Mouse (Mus musculus) forebrain, embryonic 13.5 days (tissue): ENCODE results near the gene Gcnt3. TPM values are rescaled to one million over a fixed set of nuclear protein-coding genes. Genes with fewer than 3 reads are reported as not detected.

Source experiments
- ATAC-seq: fragments of 200-750 bp; cut with Nextera tagmentation; 2 replicates; pipeline ENCODE4 v1.8.0; 2017
- H3K27ac ChIP-seq: fragments of 300-500 bp; sonication (generic); 2 replicates; pipeline ENCODE4 v1.5.1; 2015; ENCODE audit warnings: inconsistent platforms, mild to moderate bottlenecking, moderate library complexity
- H3K27me3 ChIP-seq: fragments of 300-500 bp; sonication (generic); 2 replicates; pipeline ENCODE4 v1.6.1; 2015; ENCODE audit warnings: mild to moderate bottlenecking, inconsistent platforms
- H3K36me3 ChIP-seq: fragments of 300-500 bp; sonication (generic); 2 replicates; pipeline ENCODE4 v1.6.1; 2015; ENCODE audit warnings: mild to moderate bottlenecking, inconsistent platforms; ENCODE audit not compliant: poor library complexity, severe bottlenecking
- H3K4me1 ChIP-seq: fragments of 300-500 bp; sonication (generic); 2 replicates; pipeline ENCODE4 v1.6.1; 2015; ENCODE audit warnings: inconsistent platforms
- H3K4me2 ChIP-seq: fragments of 300-500 bp; sonication (generic); 2 replicates; pipeline ENCODE4 v1.6.1; 2015; ENCODE audit warnings: inconsistent platforms, mild to moderate bottlenecking, moderate library complexity
- H3K4me3 ChIP-seq: fragments of 300-500 bp; sonication (generic); 2 replicates; pipeline ENCODE4 v1.5.1; 2015; ENCODE audit warnings: mild to moderate bottlenecking, inconsistent platforms
- H3K9ac ChIP-seq: fragments of 300-500 bp; sonication (generic); 2 replicates; pipeline ENCODE4 v1.6.1; 2015; ENCODE audit warnings: mild to moderate bottlenecking, inconsistent platforms
- H3K9me3 ChIP-seq: fragments of 300-500 bp; sonication (generic); replicated peaks from 2 replicates; pipeline ENCODE4 v1.6.1; 2016; ENCODE audit warnings: inconsistent platforms
- WGBS: fragments of 180-500 bp; shearing (Covaris S2); methylation state at CpG from one replicate; pipeline ENCODE4 v1.1.7; 2015; 5-methylcytosine and 5-hydroxymethylcytosine counted together
- polyA plus RNA-seq: library from polyadenylated mRNA; unstranded; fragments of >200 nt; fragmentation: Nextera tagmentation; extraction: Ambion mirVana; gene quantifications from 2 replicates; pipeline ENCODE4 v1.2.1, GENCODE M21; 2015

Gcnt3 gene
- polyA plus RNA-seq, 1 experiment from 2014 or later, result not detected

DNA sequence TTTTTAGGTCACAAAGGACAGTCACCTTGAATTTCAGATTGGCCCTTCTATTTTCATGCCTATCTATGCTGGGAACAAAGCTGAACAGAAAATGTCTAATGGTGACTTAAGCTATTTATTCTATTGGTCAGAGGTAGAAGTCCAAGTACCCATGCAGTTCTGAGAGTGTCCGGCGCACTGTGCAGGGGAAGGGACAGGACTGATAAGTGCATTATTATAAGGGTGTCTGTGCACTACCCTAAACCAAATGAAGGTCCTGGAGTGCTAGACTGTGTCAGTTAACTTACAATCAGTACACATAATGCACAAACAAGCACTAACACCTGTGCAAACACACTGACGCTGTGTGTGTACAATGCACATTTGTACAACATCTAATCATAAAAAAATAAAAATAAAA lies 29.6 kb upstream of the Gcnt3 start:
- Histone ChIP-seq H3K9ac (no peak overlapping the region), H3K4me1 (no peaks in the 10 kb centered on the region), H3K4me2 (no peak overlapping the region), H3K9me3 (no peaks in the 10 kb centered on the region), H3K4me3 (no peak overlapping the region), H3K27me3 (no peaks in the 10 kb centered on the region), H3K36me3 (no peaks in the 10 kb centered on the region), H3K27ac (no peak overlapping the region)
- 91% methylated on average over 3 of the region's 3 CpGs for WGBS
- ATAC-seq, result no peak

DNA sequence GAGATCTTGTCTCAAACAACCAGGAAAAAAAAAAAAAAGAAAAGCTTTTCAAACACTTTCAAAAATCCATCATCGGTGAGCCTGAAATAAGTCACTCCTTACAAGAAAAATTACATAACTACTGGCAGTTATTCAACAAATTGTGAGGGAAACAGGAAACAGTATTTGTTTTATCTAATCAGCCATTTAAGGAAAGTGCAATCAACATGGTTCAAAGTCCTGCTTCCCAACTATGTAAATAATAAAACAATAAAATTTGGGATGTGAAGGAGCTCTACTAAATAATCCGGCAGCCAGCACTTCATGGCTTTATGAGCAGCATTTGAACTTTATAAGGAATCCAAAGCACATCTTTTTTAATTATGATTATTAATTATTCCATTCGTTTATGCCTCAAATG lies 24.1 kb upstream of the Gcnt3 start:
- H3K4me1 ChIP-seq, result no peaks in the 10 kb centered on the region
- no peaks in the 10 kb centered on the region for H3K36me3 ChIP-seq
- no peak for ATAC-seq
- no peak overlapping the region for H3K27ac ChIP-seq
- no peaks in the 10 kb centered on the region for H3K27me3 ChIP-seq
- H3K4me2 ChIP-seq, result no peak overlapping the region
- no peak overlapping the region for H3K4me3 ChIP-seq
- no peaks in the 10 kb centered on the region for H3K9me3 ChIP-seq
- no peak overlapping the region for H3K9ac ChIP-seq
- WGBS, result 92% methylated on average over 3 of the region's 3 CpGs

DNA sequence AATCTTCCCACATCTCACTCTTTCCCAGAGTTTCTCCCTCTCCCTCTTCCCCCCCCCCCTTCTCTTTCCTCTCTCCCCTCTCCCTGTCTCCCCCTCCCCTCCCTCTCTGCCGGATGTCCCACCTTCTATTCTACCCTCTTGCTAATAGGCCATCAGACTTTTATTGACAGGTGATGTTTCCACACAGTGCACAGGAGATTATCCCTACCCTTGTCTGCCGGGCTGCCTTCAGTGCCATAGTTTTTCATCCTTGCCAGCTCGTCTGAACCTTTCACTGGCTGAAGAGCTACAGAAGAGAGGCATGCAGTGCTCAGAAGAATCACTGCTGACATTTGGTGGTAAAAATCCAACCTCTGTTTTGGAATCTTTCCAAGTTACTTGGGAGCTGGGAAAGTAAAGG lies 15.5 kb upstream of the Gcnt3 start:
- H3K9ac ChIP-seq, result no peak overlapping the region

DNA sequence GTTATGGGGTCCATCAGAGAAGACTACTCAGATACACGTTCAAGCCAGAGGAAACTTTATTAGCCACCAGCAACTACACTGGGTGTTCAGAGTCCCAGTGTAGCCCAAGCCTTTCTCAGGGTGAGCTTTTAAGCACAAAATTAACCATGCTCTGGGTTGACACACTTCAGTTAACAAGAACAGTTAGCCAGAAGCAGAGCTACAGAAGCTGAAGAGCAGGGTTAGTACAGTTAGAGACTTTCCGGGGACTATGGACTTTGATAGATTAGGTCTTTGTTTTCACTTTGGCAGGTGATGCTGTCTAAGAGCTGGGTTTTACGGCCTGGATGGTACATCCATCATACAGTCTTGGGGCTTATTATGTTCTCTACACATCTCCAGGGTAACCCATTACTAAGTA lies 14.8 kb upstream of the Gcnt3 start:
- no peak overlapping the region for H3K27ac ChIP-seq
- H3K9ac ChIP-seq, result no peak overlapping the region
- no peak for ATAC-seq
- no peak overlapping the region for H3K4me2 ChIP-seq
- no peak overlapping the region for H3K4me3 ChIP-seq
- no peaks in the 10 kb centered on the region for H3K27me3 ChIP-seq
- 79% methylated on average over 3 of the region's 3 CpGs for WGBS
- H3K36me3 ChIP-seq, result no peaks in the 10 kb centered on the region
- no peaks in the 10 kb centered on the region for H3K9me3 ChIP-seq
- H3K4me1 ChIP-seq, result peaks cover 2% of the 10 kb centered on the region

More for the DNA sequence above, 15.5 kb upstream of the Gcnt3 start:
- no peak for ATAC-seq
- Histone ChIP-seq H3K27ac (no peak overlapping the region), H3K36me3 (no peaks in the 10 kb centered on the region), H3K4me1 (peaks cover 2% of the 10 kb centered on the region), H3K4me3 (no peak overlapping the region), H3K4me2 (no peak overlapping the region), H3K27me3 (no peaks in the 10 kb centered on the region), H3K9me3 (no peaks in the 10 kb centered on the region)
- WGBS, result 41% methylated on average over 3 of the region's 3 CpGs

DNA sequence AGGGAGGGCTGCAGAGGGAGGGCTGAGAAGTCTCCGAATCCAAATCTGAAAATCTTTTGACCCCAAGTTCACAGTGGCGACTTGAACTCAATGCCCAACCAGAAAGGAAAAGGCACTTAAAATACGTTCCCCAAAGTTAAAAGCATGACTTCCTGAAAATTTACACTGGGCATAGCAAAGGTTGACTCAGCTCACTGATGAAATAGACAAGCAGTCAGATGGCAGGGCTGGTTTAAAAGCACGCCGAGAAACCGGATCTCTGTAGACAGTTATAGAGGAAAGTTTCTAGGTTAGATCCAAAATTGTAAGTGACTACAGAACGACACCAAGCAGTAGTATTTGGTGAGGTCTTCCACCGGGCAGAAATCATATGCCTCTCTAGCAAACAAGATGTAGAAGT lies 12.0 kb upstream of the Gcnt3 start:
- no peak overlapping the region for H3K27ac ChIP-seq
- H3K9me3 ChIP-seq, result no peaks in the 10 kb centered on the region
- no peak overlapping the region for H3K4me3 ChIP-seq
- no peak overlapping the region for H3K4me2 ChIP-seq
- WGBS, result 53% methylated on average over 8 of the region's 8 CpGs
- no peaks in the 10 kb centered on the region for H3K36me3 ChIP-seq
- no peak for ATAC-seq
- peaks cover 2% of the 10 kb centered on the region for H3K4me1 ChIP-seq
- no peak overlapping the region for H3K9ac ChIP-seq
- no peaks in the 10 kb centered on the region for H3K27me3 ChIP-seq

DNA sequence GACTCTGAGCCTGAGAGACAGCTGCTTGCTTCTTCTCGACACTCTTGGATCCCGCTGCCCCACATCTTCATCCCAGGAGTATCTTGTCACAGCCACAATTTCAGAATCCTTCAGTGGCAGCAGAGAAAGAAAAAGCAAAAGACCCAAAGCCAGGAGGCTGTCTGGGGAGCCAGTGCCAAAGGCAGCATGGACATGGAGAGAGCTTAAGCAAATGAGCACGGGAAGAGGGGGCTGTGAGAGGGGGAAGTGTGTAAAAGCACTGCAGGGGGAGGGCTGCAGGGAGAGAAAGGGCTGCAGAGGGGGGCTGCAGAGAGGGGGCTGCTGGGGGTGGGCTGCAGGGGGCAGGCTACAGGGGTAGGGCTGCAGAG lies 11.5 kb upstream of the Gcnt3 start:
- WGBS, result 17% methylated on average over 3 of the region's 3 CpGs
- Histone ChIP-seq H3K9me3 (no peaks in the 10 kb centered on the region), H3K4me2 (no peak overlapping the region), H3K36me3 (no peaks in the 10 kb centered on the region), H3K4me3 (no peak overlapping the region), H3K4me1 (peaks cover 2% of the 10 kb centered on the region), H3K27me3 (no peaks in the 10 kb centered on the region), H3K27ac (no peak overlapping the region), H3K9ac (no peak overlapping the region)
- ATAC-seq, result no peak

DNA sequence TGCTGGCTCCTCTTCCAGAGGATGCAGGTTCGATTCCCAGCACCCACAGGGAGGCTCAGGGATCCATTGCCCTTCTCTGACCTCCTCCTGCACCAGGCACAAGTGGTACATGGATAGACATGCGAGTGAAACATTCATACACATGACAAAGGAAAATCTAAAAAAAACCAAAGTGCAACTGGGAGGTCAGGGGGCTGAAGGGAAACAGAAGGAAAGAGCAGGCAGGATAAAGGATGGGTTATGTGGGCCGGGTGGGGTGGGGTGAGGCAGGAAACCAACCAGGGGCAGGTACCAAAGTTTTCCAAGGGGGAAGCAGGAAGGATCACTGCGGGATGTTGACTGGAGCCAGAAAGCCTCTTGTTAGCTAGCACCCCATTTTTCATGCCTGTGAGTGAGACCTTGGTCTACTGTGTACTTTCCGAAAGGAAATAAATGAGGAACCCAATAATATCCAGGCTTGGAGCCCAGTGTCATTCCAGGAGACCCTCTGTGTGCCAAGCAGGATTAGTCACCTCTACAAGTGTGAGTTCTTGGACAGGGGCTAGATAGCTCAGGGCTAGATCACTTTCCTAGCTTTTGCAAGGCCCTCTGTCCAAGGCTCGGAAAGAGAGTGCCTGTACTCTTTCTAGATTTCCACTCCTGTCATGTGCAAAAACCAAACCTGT lies 11.0 kb upstream of the Gcnt3 start:
- Histone ChIP-seq H3K4me2 (no peak overlapping the region), H3K9me3 (no peaks in the 10 kb centered on the region), H3K4me3 (no peak overlapping the region), H3K4me1 (peaks cover 2% of the 10 kb centered on the region), H3K27me3 (no peaks in the 10 kb centered on the region), H3K36me3 (no peaks in the 10 kb centered on the region), H3K27ac (no peak overlapping the region), H3K9ac (no peak overlapping the region)
- ATAC-seq, result no peak
- WGBS, result 55% methylated on average over 6 of the region's 6 CpGs

DNA sequence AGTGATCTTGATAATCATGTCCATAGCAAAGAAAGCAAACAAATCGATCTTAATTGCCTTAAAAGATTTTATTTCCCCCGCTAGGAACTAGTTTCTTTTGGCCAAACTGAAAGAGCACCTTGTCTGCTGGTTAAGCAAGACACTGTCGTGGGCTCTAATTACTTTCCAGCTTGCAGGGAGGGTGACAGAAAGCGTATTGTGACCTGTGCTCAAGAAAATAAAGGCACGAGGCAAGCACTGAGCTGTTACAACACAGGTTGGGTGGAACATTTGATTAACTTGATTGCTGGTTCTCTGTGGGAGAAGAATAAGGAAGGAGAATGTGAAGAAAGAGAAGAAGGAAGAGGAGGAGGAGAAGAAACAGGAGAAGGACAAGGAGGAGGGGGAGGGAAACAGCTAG lies 10.4 kb upstream of the Gcnt3 start:
- 28% methylated on average over 5 of the region's 5 CpGs for WGBS
- H3K36me3 ChIP-seq, result no peaks in the 10 kb centered on the region
- H3K4me3 ChIP-seq, result no peak overlapping the region
- H3K27ac ChIP-seq, result no peak overlapping the region
- H3K9me3 ChIP-seq, result no peaks in the 10 kb centered on the region
- H3K4me1 ChIP-seq, result peaks cover 2% of the 10 kb centered on the region
- no peaks in the 10 kb centered on the region for H3K27me3 ChIP-seq
- H3K4me2 ChIP-seq, result no peak overlapping the region
- no peak for ATAC-seq
- no peak overlapping the region for H3K9ac ChIP-seq

DNA sequence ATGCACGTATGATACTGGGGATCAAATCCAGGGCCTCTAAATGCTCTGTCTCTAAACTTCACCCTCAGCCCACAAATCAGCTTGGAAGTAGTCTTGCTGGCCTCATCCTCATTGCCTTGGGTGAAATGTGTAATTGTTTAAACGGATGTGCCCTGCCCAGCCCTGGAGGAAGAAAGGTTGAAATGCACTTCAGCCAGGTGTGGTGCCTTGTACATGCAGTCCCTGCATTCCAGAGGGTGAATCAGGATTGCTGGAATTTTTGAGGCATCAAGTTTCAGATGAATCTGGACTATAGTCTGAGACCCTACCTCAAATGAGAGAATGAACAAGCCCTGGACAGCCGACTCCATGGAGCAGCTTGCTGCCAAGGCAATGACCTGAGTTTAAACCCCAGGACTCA lies 10.0 kb upstream of the Gcnt3 start:
- no peak overlapping the region for H3K4me2 ChIP-seq
- ATAC-seq, result no peak
- H3K9ac ChIP-seq, result no peak overlapping the region
- no peak overlapping the region for H3K4me3 ChIP-seq
- 59% methylated on average over 3 of the region's 3 CpGs for WGBS
- no peaks in the 10 kb centered on the region for H3K36me3 ChIP-seq
- peaks cover 2% of the 10 kb centered on the region for H3K4me1 ChIP-seq
- H3K27ac ChIP-seq, result no peak overlapping the region
- no peaks in the 10 kb centered on the region for H3K9me3 ChIP-seq
- no peaks in the 10 kb centered on the region for H3K27me3 ChIP-seq

DNA sequence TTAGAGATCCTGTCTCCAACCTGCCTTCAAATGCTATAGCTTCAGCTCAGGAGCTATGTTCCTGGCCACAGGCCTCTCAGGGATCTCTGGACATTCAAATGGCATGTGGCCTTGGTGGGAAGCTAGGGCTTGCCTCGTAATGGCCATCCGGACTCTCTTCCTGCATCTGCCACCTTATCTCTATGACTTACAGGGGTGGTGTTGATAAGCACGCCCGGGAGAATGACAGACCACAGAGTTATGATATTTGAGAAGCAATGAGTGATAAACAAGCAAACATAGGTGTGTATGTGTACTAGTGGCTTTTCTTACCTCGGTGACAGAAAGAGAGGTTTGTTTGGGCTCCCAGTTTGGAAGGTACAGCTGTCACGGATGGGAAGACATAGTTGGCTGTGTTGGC lies 8.4 kb upstream of the Gcnt3 start:
- H3K36me3 ChIP-seq, result no peaks in the 10 kb centered on the region
- WGBS, result 93% methylated on average over 6 of the region's 6 CpGs
- H3K4me2 ChIP-seq, result no peak overlapping the region
- no peak overlapping the region for H3K9ac ChIP-seq
- H3K4me3 ChIP-seq, result no peak overlapping the region
- ATAC-seq, result no peak
- peaks cover 2% of the 10 kb centered on the region for H3K4me1 ChIP-seq
- no peaks in the 10 kb centered on the region for H3K27me3 ChIP-seq
- H3K9me3 ChIP-seq, result no peaks in the 10 kb centered on the region
- H3K27ac ChIP-seq, result no peak overlapping the region

DNA sequence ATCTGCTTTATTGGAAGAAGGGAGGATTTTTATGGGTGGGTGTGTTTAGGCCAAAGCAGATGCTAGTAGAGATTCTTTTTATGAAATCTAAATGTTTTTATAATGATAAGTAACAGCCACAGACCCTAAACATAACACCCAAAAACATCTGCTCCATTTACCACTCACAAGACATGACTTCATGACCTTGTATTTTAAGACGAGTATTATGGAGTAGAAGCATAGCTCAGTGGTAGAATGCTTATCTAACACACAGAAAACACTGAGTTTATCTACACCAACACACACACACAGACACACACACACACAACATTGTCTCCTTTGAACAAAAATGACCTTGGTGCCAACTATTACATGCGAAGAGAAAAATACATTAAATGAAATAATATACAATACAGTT lies 7.0 kb upstream of the Gcnt3 start:
- 83% methylated on average over 2 of the region's 2 CpGs for WGBS

DNA sequence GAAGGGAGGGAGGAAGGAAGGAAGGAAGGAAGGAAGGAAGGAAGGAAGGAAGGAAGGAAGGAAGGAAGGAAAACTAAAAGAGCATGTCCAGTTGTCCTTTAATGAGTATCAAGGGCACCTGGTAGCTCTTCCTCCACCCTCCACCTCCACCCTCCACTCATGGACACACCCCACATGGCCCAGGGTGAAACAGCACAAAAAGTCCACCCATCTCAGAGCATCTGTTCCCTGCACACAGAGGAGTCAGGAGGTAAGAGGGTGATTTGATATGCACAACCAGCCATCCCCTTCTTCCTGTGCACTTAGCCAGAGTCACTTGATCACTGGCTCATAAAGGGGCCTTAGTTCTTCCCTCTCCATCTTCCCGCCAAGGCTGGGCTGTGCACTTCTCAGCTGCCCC lies 5.0 kb upstream of the Gcnt3 start:
- Histone ChIP-seq H3K27me3 (no peaks in the 10 kb centered on the region), H3K4me3 (no peak overlapping the region), H3K36me3 (no peaks in the 10 kb centered on the region), H3K9ac (no peak overlapping the region), H3K9me3 (no peaks in the 10 kb centered on the region), H3K4me1 (no peaks in the 10 kb centered on the region), H3K27ac (no peak overlapping the region), H3K4me2 (no peak overlapping the region)
- no peak for ATAC-seq
- WGBS, result 71% methylated on average over 1 of the region's 1 CpGs

More for the DNA sequence above, 7.0 kb upstream of the Gcnt3 start:
- Histone ChIP-seq H3K9ac (no peak overlapping the region), H3K4me1 (no peaks in the 10 kb centered on the region; the same call in none of the 2 replicates), H3K27ac (no peak overlapping the region), H3K36me3 (no peaks in the 10 kb centered on the region), H3K27me3 (no peaks in the 10 kb centered on the region), H3K4me2 (no peak overlapping the region), H3K9me3 (no peaks in the 10 kb centered on the region), H3K4me3 (no peak overlapping the region)
- ATAC-seq, result no peak

DNA sequence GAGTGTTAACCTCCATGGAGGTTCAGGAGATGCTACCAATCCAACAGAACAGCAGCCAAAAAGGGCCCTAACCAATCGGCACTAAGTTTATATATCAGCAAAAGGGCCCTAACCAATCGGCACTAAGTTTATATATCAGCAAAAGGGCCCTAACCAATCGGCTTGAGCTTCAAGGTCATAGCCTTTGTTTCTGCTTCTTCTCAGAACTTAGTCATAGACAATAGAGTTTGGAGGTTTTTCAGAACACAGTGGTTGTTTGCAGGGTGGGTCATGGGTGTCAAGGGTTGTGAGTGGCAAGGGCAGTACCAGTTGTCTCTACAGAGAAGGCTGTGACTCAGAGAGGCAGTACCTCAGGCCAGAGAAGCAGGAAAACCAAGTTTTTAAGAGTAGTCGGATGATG lies 4.2 kb upstream of the Gcnt3 start:
- no peak overlapping the region for H3K27ac ChIP-seq
- H3K36me3 ChIP-seq, result no peaks in the 10 kb centered on the region
- H3K4me1 ChIP-seq, result no peaks in the 10 kb centered on the region
- no peak overlapping the region for H3K4me3 ChIP-seq
- H3K9me3 ChIP-seq, result no peaks in the 10 kb centered on the region
- WGBS, result 94% methylated on average over 4 of the region's 4 CpGs
- H3K9ac ChIP-seq, result no peak overlapping the region
- no peak overlapping the region for H3K4me2 ChIP-seq
- no peaks in the 10 kb centered on the region for H3K27me3 ChIP-seq
- no peak for ATAC-seq
